8 mouse cellular contexts compared by ENCODE assay signal in the genomic region with DNA sequence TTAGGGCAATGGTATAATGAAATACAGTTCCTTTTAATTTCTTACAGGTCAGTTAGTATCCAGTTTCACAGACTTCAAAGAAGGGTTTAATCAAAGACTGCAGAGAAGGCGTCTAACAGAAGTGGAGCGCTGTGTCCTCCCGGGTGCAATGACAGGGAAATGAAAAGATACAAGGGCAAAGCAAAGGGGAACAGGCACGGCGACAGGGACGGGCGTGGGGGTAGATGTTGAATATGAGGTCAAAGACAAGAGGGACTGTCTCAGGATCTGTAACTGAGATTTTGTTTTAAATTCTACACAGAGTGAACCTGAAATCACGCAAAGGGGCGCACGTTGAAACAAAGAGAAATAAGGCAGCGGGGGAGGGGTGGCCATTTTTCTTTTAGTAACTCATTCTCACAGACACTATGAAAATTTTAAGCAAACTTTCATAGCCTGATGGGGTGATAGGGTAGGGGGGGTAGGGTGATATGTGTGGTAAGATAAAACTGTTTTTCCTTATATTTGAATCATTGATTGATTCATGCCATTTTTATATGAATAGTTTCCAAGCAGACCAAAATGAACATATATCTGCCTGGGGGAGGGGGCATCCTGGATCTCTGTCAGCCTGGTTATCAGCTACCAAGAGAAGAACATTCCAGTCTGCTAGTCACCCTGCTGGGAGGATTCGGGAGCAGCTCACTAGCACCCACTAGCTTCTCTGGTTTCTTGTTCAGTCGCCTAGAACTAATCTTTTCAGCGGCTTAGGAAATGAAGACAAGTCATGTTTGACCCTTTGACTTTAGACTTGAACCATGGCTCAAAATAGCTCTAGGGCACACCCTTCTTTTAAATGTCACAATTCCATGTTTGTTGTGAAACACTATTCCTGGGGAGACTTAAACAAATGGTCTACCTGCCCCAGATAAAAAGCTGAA.
DNase-seq lines count a peak whose midpoint lies in the region; ATAC-seq and TF ChIP-seq lines count a peak whose summit lies in the region.

No protein-coding gene starts in this region.

- H3K9me3 ChIP-seq in lung, postnatal 0 days (ENCODE audit: low read length) = no peaks in the 10 kb centered on the region
- H3K9me3 ChIP-seq in embryonic facial prominence, embryonic 14.5 days (ENCODE audit: control insufficient read depth, low read length) = no peaks in the 10 kb centered on the region
- H3K9me3 ChIP-seq in neural tube, embryonic 14.5 days (ENCODE audit: control insufficient read depth, low read length) = no peaks in the 10 kb centered on the region

- no peak for TF ChIP-seq EP300 in lung, postnatal 0 days (IDR thresholded peaks at IDR 0.05)

- no peaks in the 10 kb centered on the region for H3K4me1 ChIP-seq in lung, postnatal 0 days (ENCODE audit: insufficient read depth, low read depth, low read length)
- peaks cover 7% of the 10 kb centered on the region for H3K4me1 ChIP-seq in embryonic facial prominence, embryonic 14.5 days (ENCODE audit: control insufficient read depth, insufficient read depth, low read length)
- H3K4me1 ChIP-seq in neural tube, embryonic 14.5 days (ENCODE audit: control insufficient read depth, insufficient read depth, low read length) = no peaks in the 10 kb centered on the region

- peak overlapping the region; percentile 27; the same call in 1 of the 2 replicates for H3K4me3 ChIP-seq in lung, postnatal 0 days (ENCODE audit: low read depth, low read length)
- H3K4me3 ChIP-seq in embryonic facial prominence, embryonic 14.5 days (ENCODE audit: low read depth, low read length) = peak overlapping the region; percentile 28
- no peak overlapping the region for H3K4me3 ChIP-seq in neural tube, embryonic 14.5 days (ENCODE audit: low read depth, low read length)

- H3K27me3 ChIP-seq in lung, postnatal 0 days (replicated peaks; ENCODE audit: insufficient read depth, low read length) = no peaks in the 10 kb centered on the region
- H3K27me3 ChIP-seq in embryonic facial prominence, embryonic 14.5 days (replicated peaks; ENCODE audit: control insufficient read depth, insufficient read depth, low read length) = no peaks in the 10 kb centered on the region
- no peaks in the 10 kb centered on the region for H3K27me3 ChIP-seq in neural tube, embryonic 14.5 days (ENCODE audit: control insufficient read depth, insufficient read depth, low read length)

- H3K27ac ChIP-seq in lung, postnatal 0 days (ENCODE audit: low read length) = no peak overlapping the region
- no peak overlapping the region for H3K27ac ChIP-seq in embryonic facial prominence, embryonic 14.5 days (replicated peaks; ENCODE audit: low read depth, low read length)
- no peak overlapping the region for H3K27ac ChIP-seq in neural tube, embryonic 14.5 days (ENCODE audit: low read depth, low read length)

- no peaks in the 10 kb centered on the region for H3K36me3 ChIP-seq in lung, postnatal 0 days (ENCODE audit: insufficient read depth, low read length)
- H3K36me3 ChIP-seq in embryonic facial prominence, embryonic 14.5 days (ENCODE audit: control insufficient read depth, insufficient read depth, low read length) = no peaks in the 10 kb centered on the region
- no peaks in the 10 kb centered on the region for H3K36me3 ChIP-seq in neural tube, embryonic 14.5 days (ENCODE audit: control insufficient read depth, insufficient read depth, low read length)

- peak overlapping the region; percentile 58 for H3K4me2 ChIP-seq in lung, postnatal 0 days (replicated peaks; ENCODE audit: low read depth, low read length)
- peak overlapping the region; percentile 49 for H3K4me2 ChIP-seq in embryonic facial prominence, embryonic 14.5 days (ENCODE audit: low read depth, low read length)
- peak overlapping the region; percentile 11; the same call in 1 of the 2 replicates for H3K4me2 ChIP-seq in neural tube, embryonic 14.5 days (ENCODE audit: low read depth, low read length)

- 49% methylated on average over 14 of the region's 14 CpGs for WGBS in lung, postnatal 0 days
- 33% methylated on average over 14 of the region's 14 CpGs for WGBS in embryonic facial prominence, embryonic 14.5 days
- WGBS in neural tube, embryonic 14.5 days = 62% methylated on average over 14 of the region's 14 CpGs

- no peak for DNase-seq in lung, postnatal 0 days (ENCODE audit: low spot score)
- DNase-seq in lung, postnatal 25 days (ENCODE audit: low spot score) = no peak
- DNase-seq in embryonic facial prominence, embryonic 14.5 days (ENCODE audit: low spot score) = no peak
- DNase-seq in kidney, adult 8-10 months = peak; percentile 46 to 50
- no peak for DNase-seq in cerebellum, adult 9-10 months
- DNase-seq in ovary, adult 18-20 months (ENCODE audit: low spot score) = no peak
- no peak for DNase-seq in lung, postnatal 4 days

- TF ChIP-seq CTCF in lung, postnatal 0 days (IDR thresholded peaks at IDR 0.05) = no peak

- no peak for ATAC-seq in lung, postnatal 0 days
- ATAC-seq in embryonic facial prominence, embryonic 14.5 days (ENCODE audit: low read depth) = no peak
- ATAC-seq in neural tube, embryonic 14.5 days (ENCODE audit: low read depth) = no peak

- no peak overlapping the region for H3K9ac ChIP-seq in lung, postnatal 0 days (replicated peaks; ENCODE audit: low read depth)
- H3K9ac ChIP-seq in embryonic facial prominence, embryonic 14.5 days (ENCODE audit: low read depth, low read length) = peak overlapping the region; percentile 9; the same call in 1 of the 2 replicates
- H3K9ac ChIP-seq in neural tube, embryonic 14.5 days (replicated peaks; ENCODE audit: low read depth, low read length) = no peak overlapping the region

Comparison
In these comparisons a context has a peak if more than half of its experiments do, and no peak if none do; other contexts are left out.
1. DNase-seq: peak in kidney, adult 8-10 months (2 of 2); none in lung, postnatal 0 days (single experiment), lung, postnatal 25 days (single experiment), embryonic facial prominence, embryonic 14.5 days (single experiment), cerebellum, adult 9-10 months (single experiment), ovary, adult 18-20 months (single experiment) and lung, postnatal 4 days (0 of 2).
2. Peak in every context shown above with its lines, with median percentiles within 50 percentile points of each other: H3K4me2 ChIP-seq.